Mouse (Mus musculus) MEL (cell line): ENCODE measurements at regions not wholly inside any gene's neighbourhood (a gene's known extent, or its start where the extent isn't known, plus 50 kb on each side); places are given as distances from the start of the nearest gene placed in this dataset.

Experiments used
- DNase-seq: peaks from one replicate; pipeline ENCODE4 v3.0.0; 2011; ENCODE audit warnings: low read depth, low spot score
- H3K27ac ChIP-seq: 2 replicates; pipeline ENCODE4 v1.5.1; 2012; ENCODE audit warnings: low read depth, mild to moderate bottlenecking, control low read depth, low read length, moderate library complexity; ENCODE audit not compliant: control insufficient read depth
- H3K27me3 ChIP-seq, 2 experiments: fragments of 150-350 bp in 1 of 2; sonication (generic) in 1 of 2; 2 replicates each; pipeline ENCODE4 v1.6.1; 2012; ENCODE audit warnings: low read length in 2 of 2, mild to moderate bottlenecking in 2 of 2, improper control_type of control experiment in 1 of 2, moderate library complexity in 1 of 2; ENCODE audit not compliant: insufficient read depth in 2 of 2, control insufficient read depth in 1 of 2
- H3K36me3 ChIP-seq, 2 experiments: 2 replicates each; pipeline ENCODE4 v1.6.1; 2012 to 2014; ENCODE audit warnings: low read length in 2 of 2, improper control_type of control experiment in 1 of 2, inconsistent platforms in 1 of 2, mild to moderate bottlenecking in 1 of 2; ENCODE audit not compliant: insufficient read depth in 2 of 2, control insufficient read depth in 1 of 2
- H3K4me1 ChIP-seq, 2 experiments: fragments of 150-350 bp in 1 of 2; sonication (generic) in 1 of 2; 2 replicates each; pipeline ENCODE4 v1.6.1; 2012; ENCODE audit warnings: low read length in 2 of 2, improper control_type of control experiment in 1 of 2, mild to moderate bottlenecking in 1 of 2; ENCODE audit not compliant: insufficient read depth in 2 of 2, control insufficient read depth in 1 of 2
- H3K4me3 ChIP-seq, 2 experiments: fragments of 150-350 bp in 1 of 2; sonication (generic) in 1 of 2; 2 replicates each; pipeline ENCODE4 v1.5.1; 2012; ENCODE audit warnings: low read depth in 2 of 2, low read length in 2 of 2, mild to moderate bottlenecking in 2 of 2, moderate library complexity in 2 of 2, control low read depth in 1 of 2, improper control_type of control experiment in 1 of 2; ENCODE audit not compliant: control insufficient read depth in 1 of 2, insufficient read depth in 1 of 2
- H3K79me2 ChIP-seq: 2 replicates; pipeline ENCODE4 v1.6.1; 2012; ENCODE audit warnings: mild to moderate bottlenecking, low read length, moderate library complexity; ENCODE audit not compliant: control insufficient read depth, poor library complexity, insufficient read depth
- H3K9ac ChIP-seq: 2 replicates; pipeline ENCODE4 v1.6.1; 2012; ENCODE audit warnings: low read depth, mild to moderate bottlenecking, control low read depth, low read length, moderate library complexity; ENCODE audit not compliant: control insufficient read depth, poor library complexity, severe bottlenecking
- H3K9me3 ChIP-seq: fragments of 150-350 bp; sonication (generic); replicated peaks from 2 replicates; pipeline ENCODE4 v1.6.1; 2012; ENCODE audit warnings: mild to moderate bottlenecking, low read length, improper control_type of control experiment, moderate library complexity; ENCODE audit not compliant: insufficient read depth
- CHD1 ChIP-seq: IDR thresholded peaks from 2 replicates; pipeline ENCODE4 v1.6.1; 2012; ENCODE audit warnings: low read depth, mild to moderate bottlenecking, inconsistent platforms, low read length, improper control_type of control experiment
- CHD2 ChIP-seq: IDR thresholded peaks from 2 replicates; pipeline ENCODE4 v1.6.1; 2011; ENCODE audit warnings: low read length, improper control_type of control experiment
- ELF1 ChIP-seq: IDR thresholded peaks from 2 replicates; pipeline ENCODE4 v1.6.1; 2014; ENCODE audit warnings: low read depth, mild to moderate bottlenecking, inconsistent platforms, low read length, improper control_type of control experiment, moderate library complexity
- ETS1 ChIP-seq: IDR thresholded peaks from 2 replicates; pipeline ENCODE4 v1.6.1; 2012; ENCODE audit warnings: low read depth, mild to moderate bottlenecking, inconsistent platforms, low read length, improper control_type of control experiment, moderate library complexity
- GABPA ChIP-seq: IDR thresholded peaks from 2 replicates; pipeline ENCODE4 v1.6.1; 2012; ENCODE audit warnings: low read depth, mild to moderate bottlenecking, inconsistent platforms, low read length, improper control_type of control experiment, moderate library complexity
- GATA1 ChIP-seq: IDR thresholded peaks from 2 replicates; pipeline ENCODE4 v1.6.1; 2011; ENCODE audit warnings: low read depth, low read length, improper control_type of control experiment
- HCFC1 ChIP-seq: IDR thresholded peaks from 2 replicates; pipeline ENCODE4 v1.6.1; 2012; ENCODE audit warnings: low read depth, mild to moderate bottlenecking, inconsistent platforms, low read length, improper control_type of control experiment, moderate library complexity
- JUND ChIP-seq: IDR thresholded peaks from 2 replicates; pipeline ENCODE4 v1.6.1; 2011; ENCODE audit warnings: low read depth, mild to moderate bottlenecking, improper control_type of control experiment, low read length
- MAFK ChIP-seq: IDR thresholded peaks from 2 replicates; pipeline ENCODE4 v1.6.1; 2011; ENCODE audit warnings: low read depth, mild to moderate bottlenecking, low read length, improper control_type of control experiment, borderline replicate concordance
- MAX ChIP-seq: IDR thresholded peaks from 2 replicates; pipeline ENCODE4 v1.6.1; 2011; ENCODE audit warnings: low read length, improper control_type of control experiment
- MAZ ChIP-seq: IDR thresholded peaks from 2 replicates; pipeline ENCODE4 v1.6.1; 2012; ENCODE audit warnings: low read depth, mild to moderate bottlenecking, inconsistent platforms, low read length, improper control_type of control experiment
- MXI1 ChIP-seq: IDR thresholded peaks from 2 replicates; pipeline ENCODE4 v1.6.1; 2011; ENCODE audit warnings: mild to moderate bottlenecking, low read depth, low read length, improper control_type of control experiment
- MYC ChIP-seq: IDR thresholded peaks from 2 replicates; pipeline ENCODE4 v1.6.1; 2011; ENCODE audit warnings: low read depth, mild to moderate bottlenecking, low read length, improper control_type of control experiment, moderate library complexity
- POLR2AphosphoS2 ChIP-seq: IDR thresholded peaks from 2 replicates; pipeline ENCODE4 v1.6.1; 2011; ENCODE audit warnings: low read length, improper control_type of control experiment
- POLR2AphosphoS5 ChIP-seq: IDR thresholded peaks from 2 replicates; pipeline ENCODE4 v1.6.1; 2012; ENCODE audit warnings: low read depth, borderline replicate concordance, mild to moderate bottlenecking, inconsistent platforms, low read length, moderate library complexity, mixed read lengths
- SIN3A ChIP-seq: IDR thresholded peaks from 2 replicates; pipeline ENCODE4 v1.6.1; 2012; ENCODE audit warnings: low read length, improper control_type of control experiment, inconsistent platforms
- SMC3 ChIP-seq: IDR thresholded peaks from 2 replicates; pipeline ENCODE4 v1.6.1; 2011; ENCODE audit warnings: low read depth, low read length, improper control_type of control experiment
- TAL1 ChIP-seq: IDR thresholded peaks from 2 replicates; pipeline ENCODE4 v1.6.1; 2012; ENCODE audit warnings: mild to moderate bottlenecking, inconsistent platforms, low read length, moderate library complexity, mixed read lengths
- TBP ChIP-seq: IDR thresholded peaks from 2 replicates; pipeline ENCODE4 v1.8.0; 2011; ENCODE audit warnings: low read depth, low read length, improper control_type of control experiment
- UBTF ChIP-seq: IDR thresholded peaks from 2 replicates; pipeline ENCODE4 v1.6.1; 2012; ENCODE audit warnings: low read depth, mild to moderate bottlenecking, inconsistent platforms, low read length, improper control_type of control experiment, moderate library complexity, borderline replicate concordance; ENCODE audit not compliant: insufficient read depth
- USF1 ChIP-seq: IDR thresholded peaks from 2 replicates; pipeline ENCODE4 v1.6.1; 2014; ENCODE audit warnings: low read depth, mild to moderate bottlenecking, inconsistent platforms, low read length, improper control_type of control experiment, moderate library complexity
- ZC3H11A ChIP-seq: IDR thresholded peaks from 2 replicates; pipeline ENCODE4 v1.6.1; 2012; ENCODE audit warnings: low read depth, mild to moderate bottlenecking, inconsistent platforms, low read length, improper control_type of control experiment
- ZMIZ1 ChIP-seq: IDR thresholded peaks from 2 replicates; pipeline ENCODE4 v1.6.1; 2012; ENCODE audit warnings: low read depth, mild to moderate bottlenecking, inconsistent platforms, low read length, improper control_type of control experiment, moderate library complexity

GRCm38 (mm10) chr5:148624649-148625405 is 72.2 kb upstream of the Ubl3 start:
- Histone ChIP-seq H3K27me3 (no peaks in the 10 kb centered on the region), H3K4me1 (no peaks in the 10 kb centered on the region), H3K27ac (no peak overlapping the region), H3K79me2 (no peaks in the 10 kb centered on the region), H3K36me3 (no peaks in the 10 kb centered on the region), H3K4me3 (no peak overlapping the region), H3K9ac (no peak overlapping the region), H3K9me3 (no peaks in the 10 kb centered on the region)
- DNase-seq: no peak
- TF ChIP-seq TBP (no peak), POLR2AphosphoS5 (no peak), MYC (no peak), ETS1 (no peak), ZC3H11A (no peak), CHD1 (no peak), ZMIZ1 (no peak), GABPA (no peak), CHD2 (no peak), UBTF (no peak), USF1 (no peak), MXI1 (no peak), MAX (no peak), GATA1 (no peak), HCFC1 (no peak), ELF1 (no peak), TAL1 (no peak), MAFK (no peak), JUND (no peak)

GRCm38 (mm10) chr5:148620895-148621786 is 68.6 kb upstream of the Ubl3 start:
- Histone ChIP-seq H3K27me3 (no peaks in the 10 kb centered on the region), H3K79me2 (no peaks in the 10 kb centered on the region), H3K9ac (no peak overlapping the region), H3K4me1 (no peaks in the 10 kb centered on the region), H3K36me3 (no peaks in the 10 kb centered on the region), H3K27ac (no peak overlapping the region), H3K4me3 (no peak overlapping the region), H3K9me3 (no peaks in the 10 kb centered on the region)
- no peak for DNase-seq
- TF ChIP-seq POLR2AphosphoS2 (no peak), MYC (no peak), JUND (no peak), HCFC1 (no peak), GABPA (no peak), MAZ (no peak), MAFK (no peak), MXI1 (no peak), ETS1 (no peak), GATA1 (no peak), SMC3 (no peak), SIN3A (no peak), ZMIZ1 (no peak), ZC3H11A (no peak)
- TF ChIP-seq, all 39 proteins: peak for 0
